Mouse (Mus musculus) heart, postnatal 0 days (tissue): ENCODE measurements around the gene Tef.
A peak's percentile ranks its signal among the peaks of the same experiment; 100 is the strongest.

Source experiments
- CTCF ChIP-seq: IDR thresholded peaks from 2 replicates; pipeline ENCODE4 v1.5.1; 2016; ENCODE audit warnings: antibody characterized with exemption, control low read depth, low read depth
- EP300 ChIP-seq: IDR thresholded peaks from 2 replicates; pipeline ENCODE4 v1.6.1; 2016; ENCODE audit warnings: antibody characterized with exemption, low read depth

- no peak for TF ChIP-seq CTCF
- peak; percentile 79 for TF ChIP-seq EP300
These were observed 8.7 kb downstream of the Tef start for GRCm38 (mm10) chr15:81810671-81811598.
